Mouse (Mus musculus) gastrocnemius, adult 2 months (tissue): Measurements from ENCODE around the gene Cpeb1. TPM values are rescaled to one million over a fixed set of nuclear protein-coding genes. Genes with fewer than 3 reads are reported as not detected.
"Not testable (repeated sequence)": the region's sequence is repeated elsewhere in the genome, so short reads cannot be mapped to it uniquely, and the experiment has no call there.

Source experiments
- DNase-seq: peaks from one replicate; pipeline ENCODE4 v3.0.0; 2022
- H3K27ac ChIP-seq: fragments of 200-600 bp; 2 replicates; pipeline ENCODE4 v1.8.1; 2022; ENCODE audit warnings: mild to moderate bottlenecking
- H3K4me3 ChIP-seq: fragments of 200-600 bp; 2 replicates; pipeline ENCODE4 v1.8.1; 2022; ENCODE audit warnings: mild to moderate bottlenecking, moderate library complexity
- CTCF ChIP-seq: fragments of 200-600 bp; IDR thresholded peaks from 2 replicates; pipeline ENCODE4 v1.8.1; 2022; ENCODE audit warnings: antibody characterized with exemption, mild to moderate bottlenecking, moderate library complexity
- intact Hi-C: fragments of 180-260 bp; cut with DNase I; formaldehyde crosslinking; loops from one replicate; pipeline ENCODE4 v1.15.1; 2025
- long read RNA-seq, 2 experiments: library from polyadenylated mRNA; stranded (forward); transcript quantifications; one replicate each; pipeline ENCODE4 v2.0.0; 2021
- total RNA-seq, 2 experiments: library from RNA; stranded (reverse); gene quantifications; 2 replicates each; pipeline ENCODE4 v1.2.3; 2021

Cpeb1 gene
- total RNA-seq = 10 to 100 TPM; 27.1 to 43.3 TPM
- long read RNA-seq, experiment 1, partial matches to known transcripts = 9 of 33 reads
- long read RNA-seq, experiment 1, other reads (novel, unspliced or antisense) = 24 of 33 reads
- long read RNA-seq, experiment 2, partial matches to known transcripts = 8 of 23 reads
- long read RNA-seq, experiment 2, other reads (novel, unspliced or antisense) = 14 of 23 reads

- intact Hi-C loops = loop anchor here (2.0 to 5.0 kb wide), 2 partner anchors 38 to 67 kb away; partner anchors contain the start of gene Ap3b2
- Histone ChIP-seq H3K27ac (peak within 1 kb of the TSS; percentile 90), H3K4me3 (peak within 1 kb of the TSS; percentile 91)
- peak; percentile 88 for DNase-seq
- TF ChIP-seq CTCF = peak; percentile 58
These were observed at the start of gene Cpeb1 for GRCm38 (mm10) chr7:81455155-81455651. Gene Cpeb1 (minus strand): TSS chr7:81455465.

GRCm38 (mm10) chr7:81501050-81501449 is 45.8 kb upstream of the Cpeb1 start:
- H3K27ac ChIP-seq = no peak overlapping the region
- intact Hi-C loops = no loop called here
- DNase-seq = no peak
- no peak for TF ChIP-seq CTCF
- H3K4me3 ChIP-seq = no peak overlapping the region

GRCm38 (mm10) chr7:81498181-81498580 is 42.9 kb upstream of the Cpeb1 start, which contains the start of gene BC048679:
Gene BC048679 (minus strand): TSS chr7:81498281.
- Histone ChIP-seq H3K4me3 (no peak within 1 kb of the TSS), H3K27ac (no peak within 1 kb of the TSS)
- DNase-seq = no peak
- TF ChIP-seq CTCF = no peak
- intact Hi-C loops = no loop called here

- no peak overlapping the region for H3K27ac ChIP-seq
- no peak overlapping the region for H3K4me3 ChIP-seq
- intact Hi-C loops = no loop called here
- no peak for TF ChIP-seq CTCF
- no peak for DNase-seq
These were observed 41.9 kb upstream of the Cpeb1 start for GRCm38 (mm10) chr7:81497171-81497570.

GRCm38 (mm10) chr7:81493331-81494021 is 38.2 kb upstream of the Cpeb1 start, which contains the start of gene Ap3b2:
Gene Ap3b2 (minus strand): TSS chr7:81493925.
- Histone ChIP-seq H3K27ac (no peak within 1 kb of the TSS), H3K4me3 (peak within 1 kb of the TSS; percentile 70)
- intact Hi-C loops = loop anchor here (2.0 kb wide), 1 partner anchor 39 kb away; the partner anchor contains the start of gene Cpeb1
- peak; percentile 81 for DNase-seq
- TF ChIP-seq CTCF = no peak

- TF ChIP-seq CTCF = no peak
- intact Hi-C loops = loop anchor here (2.0 kb wide), 1 partner anchor 38 kb away; the partner anchor contains the start of gene Cpeb1
- no peak for DNase-seq
- no peak overlapping the region for H3K27ac ChIP-seq
- peak overlapping the region; percentile 70 for H3K4me3 ChIP-seq
These were observed 37.4 kb upstream of the Cpeb1 start for GRCm38 (mm10) chr7:81492628-81493027.

- TF ChIP-seq CTCF = no peak
- intact Hi-C loops = no loop called here
- no peak for DNase-seq
These were observed 34.4 kb upstream of the Cpeb1 start for GRCm38 (mm10) chr7:81489649-81490048.

GRCm38 (mm10) chr7:81480800-81481199 is 25.5 kb upstream of the Cpeb1 start:
- intact Hi-C loops = no loop called here
- no peak for DNase-seq
- TF ChIP-seq CTCF = no peak
- H3K27ac ChIP-seq = no peak overlapping the region
- H3K4me3 ChIP-seq = no peak overlapping the region

More at GRCm38 (mm10) chr7:81489649-81490048, 34.4 kb upstream of the Cpeb1 start:
- no peak overlapping the region for H3K4me3 ChIP-seq
- no peak overlapping the region for H3K27ac ChIP-seq

GRCm38 (mm10) chr7:81479531-81480090 is 24.3 kb upstream of the Cpeb1 start:
- Histone ChIP-seq H3K4me3 (no peak overlapping the region), H3K27ac (peak overlapping the region; percentile 20; the same call in 1 of the 2 replicates)
- TF ChIP-seq CTCF = no peak
- DNase-seq = no peak
- intact Hi-C loops = no loop called here

- intact Hi-C loops, DNase-seq, H3K27ac ChIP-seq, H3K4me3 ChIP-seq: not testable (repeated sequence)
These were observed 23.0 kb upstream of the Cpeb1 start for GRCm38 (mm10) chr7:81478261-81478660.

- H3K27ac ChIP-seq = no peak overlapping the region
- H3K4me3 ChIP-seq = no peak overlapping the region
- DNase-seq = no peak
- no peak for TF ChIP-seq CTCF
- intact Hi-C loops = no loop called here
These were observed 21.6 kb upstream of the Cpeb1 start for GRCm38 (mm10) chr7:81476833-81477232.

- no peak for TF ChIP-seq CTCF
- DNase-seq = no peak
- intact Hi-C loops = no loop called here
- no peak overlapping the region for H3K27ac ChIP-seq
- H3K4me3 ChIP-seq = no peak overlapping the region
These were observed 20.0 kb upstream of the Cpeb1 start for GRCm38 (mm10) chr7:81475221-81475620.

- H3K4me3 ChIP-seq = no peak overlapping the region
- TF ChIP-seq CTCF = no peak
- intact Hi-C loops = no loop called here
- H3K27ac ChIP-seq = no peak overlapping the region
- no peak for DNase-seq
These were observed 9.7 kb upstream of the Cpeb1 start for GRCm38 (mm10) chr7:81464906-81465450.
